Mouse (Mus musculus): Measurements from ENCODE around the gene Sgms1. TPM values are rescaled to one million over a fixed set of nuclear protein-coding genes. Genes with fewer than 3 reads are reported as not detected.

Sgms1 gene
- polyA plus RNA-seq, 1 experiment from 2014 or later, result 31.4 TPM

DNA sequence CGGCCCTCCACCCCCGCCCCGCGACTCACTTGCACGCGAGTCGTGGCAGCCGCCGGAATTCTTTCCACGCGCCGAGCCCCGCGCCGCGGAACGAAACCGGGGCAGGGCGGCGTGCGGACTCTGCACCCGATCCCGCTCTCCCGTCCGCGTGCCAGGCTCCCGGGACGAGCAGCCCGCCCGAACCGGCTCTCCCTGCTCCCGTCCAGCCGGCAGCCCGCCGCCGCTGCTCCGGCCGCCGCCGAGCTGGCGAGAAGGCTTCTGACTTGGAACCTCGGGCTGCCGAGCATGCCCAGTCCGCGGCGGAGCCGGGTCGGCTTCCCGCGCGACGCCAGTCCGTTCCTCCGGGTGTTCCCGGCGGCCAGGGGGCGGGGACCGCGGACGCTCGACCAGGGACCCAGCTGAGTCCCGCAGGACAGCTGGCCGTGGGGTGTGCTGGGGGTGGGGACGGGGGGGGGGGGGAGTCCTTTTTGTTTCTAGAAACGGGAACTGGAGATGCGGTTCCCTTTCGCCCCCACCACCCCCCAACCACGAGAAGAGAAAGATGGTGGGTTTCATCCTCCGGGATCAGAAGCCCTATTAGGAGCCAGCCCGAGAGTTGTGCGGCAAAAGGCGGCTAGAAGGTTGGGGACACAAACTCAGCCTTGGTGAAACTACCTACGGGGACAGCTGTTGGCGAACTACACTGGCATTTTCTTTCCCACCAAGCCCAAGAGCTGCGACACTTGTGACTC lies 1.2 kb downstream of the Sgms1 start:
- H3K9me3 ChIP-seq (ENCODE audit: control insufficient read depth, low read length), result no peaks in the 10 kb centered on the region; the same call in 1 of the 2 replicates
- peak overlapping the region; percentile 99 for H3K4me2 ChIP-seq
- peaks cover 3% of the 10 kb centered on the region; the same call in 1 of the 2 replicates for H3K27me3 ChIP-seq (replicated peaks; ENCODE audit: control insufficient read depth, insufficient read depth, low read length)
- DNase-seq (ENCODE audit: low spot score), result peak; percentile 90
- peak overlapping the region; percentile 86 for H3K9ac ChIP-seq (ENCODE audit: low read depth, low read length)
- no peaks in the 10 kb centered on the region for H3K36me3 ChIP-seq (ENCODE audit: control insufficient read depth, insufficient read depth, low read length)
- H3K27ac ChIP-seq (ENCODE audit: low read depth, low read length), result peak overlapping the region; percentile 83
- peaks cover 20% of the 10 kb centered on the region for H3K4me1 ChIP-seq (replicated peaks; ENCODE audit: control insufficient read depth, insufficient read depth, low read length)
- peak; percentile 86 for ATAC-seq (replicated peaks; ENCODE audit: low FRiP score)
- under 1% methylated on average over 70 of the region's 75 CpGs for WGBS
- H3K4me3 ChIP-seq (ENCODE audit: low read depth, low read length), result peak overlapping the region; percentile 80

DNA sequence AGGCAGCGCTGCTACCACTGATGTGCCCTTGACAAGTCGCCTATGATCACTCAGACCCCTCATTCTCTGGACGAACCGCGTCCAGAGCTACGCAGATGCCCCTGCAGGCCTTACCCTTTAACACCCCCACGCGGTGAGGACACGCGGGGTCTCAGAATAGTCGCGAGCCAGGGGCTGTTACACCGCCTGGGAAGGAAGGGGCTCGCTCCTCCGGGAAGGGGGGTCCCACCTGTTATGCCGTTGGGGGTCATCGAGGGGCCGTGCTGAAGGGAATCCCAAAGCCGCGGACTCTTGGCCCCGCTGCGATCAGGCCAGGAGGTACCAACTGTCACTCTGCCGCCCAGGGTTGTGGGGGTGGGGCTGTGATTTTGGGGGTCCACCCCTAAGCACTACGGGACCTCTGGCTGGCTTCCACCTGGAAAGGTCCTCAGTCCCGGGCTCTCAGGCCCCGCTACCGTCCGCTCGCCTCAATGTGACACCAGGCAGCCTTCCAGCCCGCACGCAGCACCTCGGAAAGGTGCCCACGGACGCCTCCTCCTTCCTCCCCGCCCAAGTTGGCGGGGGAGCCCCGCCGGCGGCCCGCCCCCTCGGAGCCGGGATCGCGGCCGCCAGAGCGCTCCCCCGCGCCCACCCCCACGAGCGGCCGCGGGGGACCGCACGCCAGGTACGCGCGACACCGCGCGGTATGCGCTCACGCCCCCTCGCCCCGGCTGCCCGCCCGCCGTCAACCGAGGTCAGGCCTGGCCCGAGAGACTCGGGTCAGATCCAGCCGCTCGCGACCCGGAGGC lies 1.9 kb downstream of the Sgms1 start:
- WGBS, result 2% methylated on average over 65 of the region's 74 CpGs
- Histone ChIP-seq H3K9me3 (ENCODE audit: control insufficient read depth, low read length) (no peaks in the 10 kb centered on the region; the same call in 1 of the 2 replicates), H3K27ac (ENCODE audit: low read depth, low read length) (peak overlapping the region; percentile 83), H3K4me2 (peak overlapping the region; percentile 99), H3K4me3 (ENCODE audit: low read depth, low read length) (peak overlapping the region; percentile 80), H3K27me3 (replicated peaks; ENCODE audit: control insufficient read depth, insufficient read depth, low read length) (peaks cover 3% of the 10 kb centered on the region; the same call in 1 of the 2 replicates), H3K4me1 (replicated peaks; ENCODE audit: control insufficient read depth, insufficient read depth, low read length) (peaks cover 20% of the 10 kb centered on the region), H3K36me3 (ENCODE audit: control insufficient read depth, insufficient read depth, low read length) (no peaks in the 10 kb centered on the region), H3K9ac (ENCODE audit: low read depth, low read length) (peak overlapping the region; percentile 86)
- ATAC-seq (replicated peaks; ENCODE audit: low FRiP score) (peak; percentile 32; the same call in 1 of the 2 replicates), DNase-seq (ENCODE audit: low spot score) (no peak)

DNA sequence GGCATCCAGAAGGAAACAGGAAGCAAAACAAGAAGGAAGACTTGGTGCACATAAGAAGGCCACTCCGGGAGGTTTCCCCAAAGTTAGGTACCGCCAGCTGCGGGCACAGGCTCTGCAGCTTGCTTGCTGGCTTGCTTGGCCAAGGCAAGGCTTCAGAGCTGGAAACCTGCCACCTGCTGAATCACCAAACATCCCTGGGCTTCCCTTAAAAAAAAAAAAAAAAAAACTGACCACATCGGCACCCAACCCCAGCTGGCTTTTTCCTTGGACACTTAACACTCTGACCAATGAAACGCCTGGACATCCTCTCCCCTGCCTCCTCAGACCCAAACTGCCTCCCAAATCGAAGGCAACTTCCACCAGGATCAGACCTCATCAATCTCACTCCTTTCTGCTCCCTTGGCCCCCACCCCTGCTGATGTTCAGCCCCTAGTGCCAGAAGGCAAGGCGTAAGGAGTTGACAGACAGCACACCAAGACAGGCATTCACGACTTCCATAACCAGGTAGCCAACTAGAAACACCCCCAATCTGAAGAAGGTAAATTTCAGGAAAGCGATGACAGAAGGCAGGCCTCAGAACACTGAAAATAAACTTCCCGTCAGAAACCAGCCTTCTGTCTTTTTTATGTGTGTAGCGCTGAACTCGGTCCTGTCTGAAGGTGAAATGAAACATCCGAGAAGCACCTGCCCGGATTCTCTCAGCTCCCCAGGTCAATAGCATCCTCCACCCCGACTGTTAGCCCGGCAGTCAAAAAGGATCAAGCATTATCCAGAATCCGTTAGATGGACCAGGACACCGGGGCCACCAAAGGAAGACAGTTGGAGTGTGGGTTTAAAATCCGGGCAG lies 2.7 kb downstream of the Sgms1 start:
- 0 out of 2 replicates have a peak overlapping the region, but pooled peaks have one; percentile 1 for H3K9ac ChIP-seq (ENCODE audit: low read depth, low read length)
- peaks cover 3% of the 10 kb centered on the region; the same call in 1 of the 2 replicates for H3K27me3 ChIP-seq (replicated peaks; ENCODE audit: control insufficient read depth, insufficient read depth, low read length)
- no peak for ATAC-seq (replicated peaks; ENCODE audit: low FRiP score)
- no peaks in the 10 kb centered on the region; the same call in 1 of the 2 replicates for H3K9me3 ChIP-seq (ENCODE audit: control insufficient read depth, low read length)
- peak overlapping the region; percentile 99 for H3K4me2 ChIP-seq
- H3K4me3 ChIP-seq (ENCODE audit: low read depth, low read length), result peak overlapping the region; percentile 80
- peaks cover 20% of the 10 kb centered on the region for H3K4me1 ChIP-seq (replicated peaks; ENCODE audit: control insufficient read depth, insufficient read depth, low read length)
- no peak overlapping the region for H3K27ac ChIP-seq (ENCODE audit: low read depth, low read length)
- H3K36me3 ChIP-seq (ENCODE audit: control insufficient read depth, insufficient read depth, low read length), result no peaks in the 10 kb centered on the region
- DNase-seq (ENCODE audit: low spot score), result no peak
- 28% methylated on average over 19 of the region's 19 CpGs for WGBS

DNA sequence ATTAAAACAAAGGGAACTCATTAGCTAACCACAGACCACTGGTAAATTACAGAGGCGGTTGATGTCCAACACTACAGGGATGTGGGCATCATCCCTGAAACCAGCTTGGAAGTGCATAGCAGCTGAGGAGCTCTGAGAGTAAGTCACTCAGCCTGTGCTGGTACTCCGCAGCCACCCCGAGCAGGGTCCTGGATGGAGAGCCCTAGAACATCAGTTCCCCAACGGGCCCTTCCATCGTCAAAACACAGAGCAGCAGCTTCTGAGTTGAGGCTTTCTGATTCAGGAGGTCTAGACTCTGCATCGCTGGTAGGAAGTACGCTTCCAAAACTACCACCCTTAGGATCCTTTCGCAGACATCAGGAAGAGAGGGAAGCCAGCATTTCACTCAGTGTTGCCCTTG lies 5.8 kb downstream of the Sgms1 start:
- peaks cover 27% of the 10 kb centered on the region for H3K4me1 ChIP-seq (replicated peaks; ENCODE audit: control insufficient read depth, insufficient read depth, low read length)
- peaks cover 3% of the 10 kb centered on the region; the same call in 1 of the 2 replicates for H3K27me3 ChIP-seq (replicated peaks; ENCODE audit: control insufficient read depth, insufficient read depth, low read length)
- no peak overlapping the region for H3K4me3 ChIP-seq (ENCODE audit: low read depth, low read length)
- no peak overlapping the region for H3K27ac ChIP-seq (ENCODE audit: low read depth, low read length)
- 89% methylated on average over 8 of the region's 8 CpGs for WGBS
- DNase-seq (ENCODE audit: low spot score) (no peak), ATAC-seq (replicated peaks; ENCODE audit: low FRiP score) (no peak)
- no peaks in the 10 kb centered on the region for H3K36me3 ChIP-seq (ENCODE audit: control insufficient read depth, insufficient read depth, low read length)
- no peak overlapping the region for H3K9ac ChIP-seq (ENCODE audit: low read depth, low read length)
- no peak overlapping the region for H3K4me2 ChIP-seq
- no peaks in the 10 kb centered on the region for H3K9me3 ChIP-seq (ENCODE audit: control insufficient read depth, low read length)

DNA sequence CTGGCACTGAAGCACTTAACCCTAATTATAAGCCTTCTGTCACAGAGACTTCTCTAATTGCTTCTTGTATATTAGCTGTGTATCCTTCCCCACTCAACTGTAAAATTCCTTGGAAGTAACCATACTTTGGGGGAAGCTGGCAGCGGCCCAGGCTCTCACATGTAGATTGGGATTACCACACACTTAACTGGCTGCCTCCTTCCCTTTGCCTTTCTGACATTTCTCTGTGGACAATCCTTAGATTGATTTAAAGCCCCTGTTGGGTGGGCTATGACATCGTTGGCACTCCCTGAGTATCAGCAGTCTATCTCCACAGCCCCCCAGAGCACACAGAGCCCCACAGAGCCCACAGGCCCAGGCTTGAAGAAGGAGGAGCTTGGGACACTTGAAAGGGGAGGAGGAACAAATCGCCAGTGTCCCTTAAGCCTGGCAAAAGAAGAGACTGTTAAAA lies 8.0 kb downstream of the Sgms1 start:
- Histone ChIP-seq H3K9ac (ENCODE audit: low read depth, low read length) (no peak overlapping the region), H3K36me3 (ENCODE audit: control insufficient read depth, insufficient read depth, low read length) (no peaks in the 10 kb centered on the region), H3K4me1 (replicated peaks; ENCODE audit: control insufficient read depth, insufficient read depth, low read length) (peaks cover 20% of the 10 kb centered on the region), H3K27me3 (replicated peaks; ENCODE audit: control insufficient read depth, insufficient read depth, low read length) (no peaks in the 10 kb centered on the region; the same call in 1 of the 2 replicates), H3K4me3 (ENCODE audit: low read depth, low read length) (no peak overlapping the region), H3K27ac (ENCODE audit: low read depth, low read length) (no peak overlapping the region), H3K9me3 (ENCODE audit: control insufficient read depth, low read length) (no peaks in the 10 kb centered on the region), H3K4me2 (no peak overlapping the region)
- ATAC-seq (replicated peaks; ENCODE audit: low FRiP score) (no peak), DNase-seq (ENCODE audit: low spot score) (no peak)
- WGBS, result 62% methylated on average over 3 of the region's 3 CpGs

DNA sequence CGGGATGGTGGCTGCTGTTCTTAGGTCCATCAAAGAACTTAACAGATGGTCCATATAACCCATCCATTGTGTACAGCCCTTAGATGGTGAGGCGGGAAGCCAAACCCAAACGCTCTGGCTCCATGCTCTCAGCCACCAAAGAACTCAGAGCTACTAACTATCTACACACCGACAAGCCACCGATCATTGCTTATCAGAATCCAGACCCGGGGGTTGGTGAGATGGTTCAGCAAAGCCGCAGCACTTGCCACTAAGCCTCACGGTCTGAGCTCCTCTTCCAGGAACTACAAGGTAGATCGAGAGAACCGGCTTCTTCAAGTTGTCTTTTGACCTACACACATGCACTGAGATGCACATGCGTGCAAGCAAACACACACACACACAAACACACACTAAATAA lies 8.8 kb downstream of the Sgms1 start:
- Histone ChIP-seq H3K9ac (ENCODE audit: low read depth, low read length) (no peak overlapping the region), H3K9me3 (ENCODE audit: control insufficient read depth, low read length) (no peaks in the 10 kb centered on the region), H3K4me1 (replicated peaks; ENCODE audit: control insufficient read depth, insufficient read depth, low read length) (peaks cover 19% of the 10 kb centered on the region), H3K27me3 (replicated peaks; ENCODE audit: control insufficient read depth, insufficient read depth, low read length) (no peaks in the 10 kb centered on the region), H3K27ac (ENCODE audit: low read depth, low read length) (no peak overlapping the region), H3K36me3 (ENCODE audit: control insufficient read depth, insufficient read depth, low read length) (no peaks in the 10 kb centered on the region), H3K4me2 (no peak overlapping the region), H3K4me3 (ENCODE audit: low read depth, low read length) (no peak overlapping the region)
- DNase-seq (ENCODE audit: low spot score) (no peak), ATAC-seq (replicated peaks; ENCODE audit: low FRiP score) (peak; percentile 78)
- WGBS, result 53% methylated on average over 11 of the region's 11 CpGs

DNA sequence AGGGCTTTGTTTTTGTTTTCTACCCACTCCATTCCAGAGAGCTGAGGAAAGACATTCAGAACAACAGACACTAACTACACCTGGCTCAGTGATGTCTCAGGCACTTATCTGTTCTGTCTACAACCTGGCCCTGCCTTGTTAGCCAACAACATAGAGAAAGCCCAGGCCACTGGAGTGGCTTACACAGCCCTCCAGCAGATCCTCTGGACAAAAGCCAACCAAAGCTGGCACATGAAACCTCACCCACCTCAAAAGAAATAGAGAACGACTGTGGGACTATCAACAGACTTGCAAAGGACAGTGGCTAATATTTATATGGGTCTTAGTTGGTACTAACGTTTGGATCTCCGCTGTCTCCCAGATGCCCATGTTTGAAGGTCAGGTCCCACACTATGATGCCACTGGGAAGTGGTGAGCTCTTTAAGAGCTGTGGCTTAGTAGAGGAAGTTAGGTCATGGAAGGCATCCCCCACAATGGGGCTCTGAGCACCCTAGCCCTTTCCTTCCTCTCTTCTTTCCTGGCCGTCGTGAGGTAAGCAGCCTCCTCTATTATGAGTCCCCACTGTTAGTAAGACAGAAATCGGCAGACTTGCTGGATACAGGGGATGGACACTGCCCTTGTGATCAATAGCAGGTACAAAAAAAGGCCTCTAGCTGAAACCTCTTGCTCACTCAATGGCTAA lies 10.1 kb downstream of the Sgms1 start:
- H3K27me3 ChIP-seq (replicated peaks; ENCODE audit: control insufficient read depth, insufficient read depth, low read length), result no peaks in the 10 kb centered on the region
- DNase-seq (ENCODE audit: low spot score) (no peak), ATAC-seq (replicated peaks; ENCODE audit: low FRiP score) (no peak)
- no peak overlapping the region for H3K9ac ChIP-seq (ENCODE audit: low read depth, low read length)
- H3K4me2 ChIP-seq, result no peak overlapping the region
- no peak overlapping the region for H3K27ac ChIP-seq (ENCODE audit: low read depth, low read length)
- no peak overlapping the region for H3K4me3 ChIP-seq (ENCODE audit: low read depth, low read length)
- 69% methylated on average over 6 of the region's 6 CpGs for WGBS
- H3K4me1 ChIP-seq (replicated peaks; ENCODE audit: control insufficient read depth, insufficient read depth, low read length), result peaks cover 19% of the 10 kb centered on the region
- H3K9me3 ChIP-seq (ENCODE audit: control insufficient read depth, low read length), result no peaks in the 10 kb centered on the region
- H3K36me3 ChIP-seq (ENCODE audit: control insufficient read depth, insufficient read depth, low read length), result no peaks in the 10 kb centered on the region

DNA sequence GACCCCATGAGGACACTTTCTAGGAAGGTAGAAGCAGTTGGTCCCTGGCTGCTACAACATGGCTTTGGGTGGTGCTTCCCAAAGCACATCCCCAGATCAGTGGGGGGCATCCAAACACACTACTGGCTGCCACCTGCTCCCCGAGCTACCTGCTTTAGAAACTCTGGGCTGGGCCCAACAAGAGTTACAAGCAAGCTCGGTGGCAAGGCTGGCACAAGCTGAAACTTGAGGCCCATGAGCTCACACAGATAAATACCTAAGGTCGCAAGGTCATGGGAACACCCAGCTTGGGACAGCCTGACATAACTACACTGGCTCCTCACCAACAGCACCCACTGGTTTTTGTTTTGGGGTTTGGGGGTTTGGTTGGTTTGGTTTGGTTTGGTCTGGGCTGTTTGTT lies 10.9 kb downstream of the Sgms1 start:
- ATAC-seq (replicated peaks; ENCODE audit: low FRiP score), result no peak
- Histone ChIP-seq H3K27me3 (replicated peaks; ENCODE audit: control insufficient read depth, insufficient read depth, low read length) (no peaks in the 10 kb centered on the region), H3K4me2 (no peak overlapping the region), H3K4me1 (replicated peaks; ENCODE audit: control insufficient read depth, insufficient read depth, low read length) (peaks cover 19% of the 10 kb centered on the region), H3K36me3 (ENCODE audit: control insufficient read depth, insufficient read depth, low read length) (no peaks in the 10 kb centered on the region), H3K4me3 (ENCODE audit: low read depth, low read length) (no peak overlapping the region), H3K9ac (ENCODE audit: low read depth, low read length) (no peak overlapping the region), H3K9me3 (ENCODE audit: control insufficient read depth, low read length) (no peaks in the 10 kb centered on the region), H3K27ac (ENCODE audit: low read depth, low read length) (no peak overlapping the region)
- WGBS, result 76% methylated on average over 3 of the region's 3 CpGs
- no peak for DNase-seq (ENCODE audit: low spot score)

Measured in liver, embryonic 11.5 days (tissue).